Mouse (Mus musculus) kidney, adult 2 months (tissue): ENCODE data around the gene Mtmr12.

ENCODE experiments used
- CTCF ChIP-seq: fragments of 200-500 bp; conservative IDR thresholded peaks from 2 replicates; pipeline ENCODE4 v1.5.1; 2011; ENCODE audit warnings: low read depth, mild to moderate bottlenecking, control low read depth, low read length, moderate library complexity, mixed read lengths; ENCODE audit not compliant: insufficient read depth, insufficient read length
- POLR2A ChIP-seq: fragments of 200-500 bp; IDR thresholded peaks from one replicate; pipeline ENCODE4 v1.6.1; 2011; ENCODE audit warnings: low read depth, low read length, control low read depth

DNA sequence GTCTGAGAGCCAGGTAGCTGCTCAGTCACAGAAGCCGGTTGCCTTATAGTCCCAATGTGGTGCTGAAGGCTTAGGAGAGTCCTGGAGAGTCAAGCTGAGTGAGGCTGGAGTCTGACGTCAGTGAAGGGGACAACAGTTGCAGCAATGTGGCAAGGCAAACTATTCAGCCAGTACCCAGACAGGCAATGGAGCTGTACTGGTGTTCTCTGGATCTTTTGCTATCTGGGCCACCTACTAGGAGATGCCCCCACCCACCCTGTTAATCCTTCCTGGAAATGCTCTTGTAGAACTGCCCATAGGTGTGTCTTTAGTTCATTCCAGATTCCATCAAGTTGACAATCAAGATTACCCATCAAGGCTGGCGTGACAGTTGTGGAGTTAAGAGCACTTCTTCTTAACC, 2.4 kb upstream of the Mtmr12 start:
- no peak for TF ChIP-seq CTCF
- TF ChIP-seq POLR2A, result no peak
